Mouse (Mus musculus) lung, adult 2 months (tissue): ENCODE measurements around the gene Asic2.

Experiments
- CTCF ChIP-seq: fragments of 200-500 bp; IDR thresholded peaks from 2 replicates; pipeline ENCODE4 v1.5.1; 2011; ENCODE audit warnings: mild to moderate bottlenecking, low read length, control low read depth; ENCODE audit not compliant: insufficient read depth
- POLR2A ChIP-seq: fragments of 200-500 bp; IDR thresholded peaks from 2 replicates; pipeline ENCODE4 v1.6.1; 2011; ENCODE audit warnings: low read depth, mild to moderate bottlenecking, control low read depth, low read length, borderline replicate concordance; ENCODE audit errors: extremely low read depth

GRCm38 (mm10) chr11:81535121-81535717 lies 433.0 kb downstream of the Asic2 start:
- no peak for TF ChIP-seq CTCF
- TF ChIP-seq POLR2A = no peak
